In the genomic region with DNA sequence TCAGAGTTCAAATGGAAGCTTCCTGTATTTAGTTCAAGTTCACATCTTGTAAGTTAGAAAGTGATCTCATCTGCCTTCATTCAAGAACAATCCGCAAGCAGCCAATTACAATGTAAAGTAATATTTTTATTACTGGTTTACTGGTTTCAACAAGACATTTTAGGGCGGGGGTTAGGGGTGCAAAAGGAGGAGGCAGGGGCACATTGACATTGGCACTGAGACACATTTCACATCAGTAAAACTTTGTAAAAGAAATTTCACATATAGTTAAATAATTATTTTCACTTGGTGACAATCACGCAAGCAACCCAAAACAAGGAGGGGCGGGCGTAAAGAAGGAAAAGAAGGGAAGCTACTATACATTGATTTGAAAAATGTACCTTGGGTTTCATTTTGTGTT, we compare ENCODE assay signal across 9 mouse cellular contexts. TPM values are rescaled to one million over a fixed set of nuclear protein-coding genes. Genes with fewer than 3 reads are reported as not detected.
DNase-seq lines count a peak whose midpoint lies in the region; ATAC-seq and TF ChIP-seq lines count a peak whose summit lies in the region.
"Had no signal": no experiment of that assay in that cellular context is flagged by ENCODE, and none has a peak within 500 bp of the region (broad histone marks: within the 10 kb centered on the region; RNA-seq: fewer than 3 reads in every experiment).

No protein-coding gene starts in this region.

- no peak overlapping the region for H3K27ac ChIP-seq in heart, embryonic 11.5 days (ENCODE audit: low read depth, low read length)
- no peak overlapping the region for H3K27ac ChIP-seq in bone marrow macrophage, adult 2 months (ENCODE audit: insufficient read depth, low read depth, low read length)
- peak overlapping the region; percentile 86 for H3K27ac ChIP-seq in hindbrain, embryonic 10.5 days
- H3K27ac ChIP-seq in midbrain, embryonic 10.5 days (replicated peaks): peak overlapping the region; percentile 95

- peaks cover 11% of the 10 kb centered on the region for H3K27me3 ChIP-seq in heart, embryonic 11.5 days (ENCODE audit: control insufficient read depth, insufficient read depth, low read length)
- peaks cover 78% of the 10 kb centered on the region for H3K27me3 ChIP-seq in hindbrain, embryonic 10.5 days (ENCODE audit: insufficient read depth, poor library complexity, severe bottlenecking)
- H3K27me3 ChIP-seq in midbrain, embryonic 10.5 days (ENCODE audit: low read depth, poor library complexity, severe bottlenecking): peaks cover 90% of the 10 kb centered on the region
- H3K27me3 ChIP-seq: CH12.LX had no signal

- no peak for ATAC-seq in heart, embryonic 11.5 days (replicated peaks; ENCODE audit: insufficient number of reproducible peaks, low FRiP score, low TSS enrichment)

- no peaks in the 10 kb centered on the region for H3K36me3 ChIP-seq in heart, embryonic 11.5 days (ENCODE audit: control insufficient read depth, insufficient read depth, low read length)
- no peaks in the 10 kb centered on the region for H3K36me3 ChIP-seq in hindbrain, embryonic 10.5 days
- H3K36me3 ChIP-seq in midbrain, embryonic 10.5 days: no peaks in the 10 kb centered on the region

- peak overlapping the region; percentile 90 for H3K4me2 ChIP-seq in heart, embryonic 11.5 days

- H3K4me1 ChIP-seq in heart, embryonic 11.5 days (ENCODE audit: control insufficient read depth, insufficient read depth, low read length): peaks cover 4% of the 10 kb centered on the region; the same call in 1 of the 2 replicates
- peaks cover 3% of the 10 kb centered on the region; the same call in 1 of the 2 replicates for H3K4me1 ChIP-seq in bone marrow macrophage, adult 2 months (ENCODE audit: control insufficient read depth, insufficient read depth, low read length)
- peaks cover 41% of the 10 kb centered on the region for H3K4me1 ChIP-seq in hindbrain, embryonic 10.5 days (replicated peaks)
- H3K4me1 ChIP-seq in midbrain, embryonic 10.5 days: peaks cover 71% of the 10 kb centered on the region

- H3K9me3 ChIP-seq in heart, embryonic 11.5 days (replicated peaks; ENCODE audit: control insufficient read depth, low read length): no peaks in the 10 kb centered on the region
- H3K9me3 ChIP-seq in hindbrain, embryonic 10.5 days: no peaks in the 10 kb centered on the region
- H3K9me3 ChIP-seq in midbrain, embryonic 10.5 days (replicated peaks): no peaks in the 10 kb centered on the region

- 22% methylated on average over 5 of the region's 5 CpGs for WGBS in heart, embryonic 11.5 days (ENCODE audit: insufficient replicate concordance)
- 19% methylated on average over 5 of the region's 5 CpGs for WGBS in hindbrain, embryonic 10.5 days
- 13% methylated on average over 5 of the region's 5 CpGs for WGBS in midbrain, embryonic 10.5 days

- H3K9ac ChIP-seq in heart, embryonic 11.5 days (ENCODE audit: low read depth, low read length): peak overlapping the region; percentile 81

- TF ChIP-seq CTCF in bone marrow macrophage, adult 2 months (IDR thresholded peaks at IDR 0.05; ENCODE audit: low read depth, low read length): no peak

- no peak for TF ChIP-seq POLR2A in bone marrow macrophage, adult 2 months (IDR thresholded peaks at IDR 0.05; ENCODE audit: borderline replicate concordance, low read depth, low read length)

- no peak for DNase-seq in heart, adult 8-10 months (ENCODE audit: low spot score)
- peak; percentile 5 for DNase-seq in hindbrain, embryonic 10.5 days (ENCODE audit: low spot score)
- peak; percentile 28 for DNase-seq in midbrain, embryonic 10.5 days (ENCODE audit: low spot score)
- no peak for DNase-seq in urinary bladder, adult 18-20 months (ENCODE audit: low spot score in 2 of 2)
- DNase-seq in cerebellum, adult 18-20 months: no peak
- no peak for DNase-seq in cerebellum, adult 11-12 months

- H3K4me3 ChIP-seq in heart, embryonic 11.5 days (ENCODE audit: low read depth, low read length): peak overlapping the region; percentile 64
- peak overlapping the region; percentile 56 for H3K4me3 ChIP-seq in bone marrow macrophage, adult 2 months (ENCODE audit: insufficient read depth, low read length)
- H3K4me3 ChIP-seq in hindbrain, embryonic 10.5 days: peak overlapping the region; percentile 65
- peak overlapping the region; percentile 85 for H3K4me3 ChIP-seq in midbrain, embryonic 10.5 days

RNA-seq across cellular contexts. Expression of a gene that starts 2.5 kb away (rescaled TPM):
- polyA plus RNA-seq in heart, embryonic 11.5 days (2014; fragmentation: Nextera tagmentation; extraction: Ambion mirVana): 12.7 and 13.6 TPM in 2 replicates
- under 1 TPM in 2 of 4 experiments, not detected in 2; 0.22 to 0.27 TPM for total RNA-seq in heart, adult 8-10 months (2022)
- polyA plus RNA-seq in bone marrow macrophage, adult 2 months (2012; ENCODE audit: insufficient read depth, insufficient read length, missing spikeins): not detected in 2 replicates
- 37.6 and 121 TPM in 2 replicates for polyA plus RNA-seq in hindbrain, embryonic 10.5 days (2016; fragmentation: Nextera tagmentation; extraction: Ambion mirVana)
- 82.0 and 99.0 TPM in 2 replicates for polyA plus RNA-seq in midbrain, embryonic 10.5 days (2016; fragmentation: Nextera tagmentation; extraction: Ambion mirVana)

Comparison
In these comparisons a context has a peak if more than half of its experiments do, and no peak if none do; other contexts are left out.
1. H3K27ac ChIP-seq: peak in hindbrain, embryonic 10.5 days (single experiment) and midbrain, embryonic 10.5 days (single experiment); none in heart, embryonic 11.5 days (single experiment) and bone marrow macrophage, adult 2 months (single experiment).
2. DNase-seq: peak in hindbrain, embryonic 10.5 days (single experiment) and midbrain, embryonic 10.5 days (single experiment); none in heart, adult 8-10 months (single experiment), urinary bladder, adult 18-20 months (0 of 2), cerebellum, adult 18-20 months (0 of 2) and cerebellum, adult 11-12 months (single experiment).
3. RNA of a gene that starts 2.5 kb away (polyA plus RNA-seq): 37.6 to 121 TPM in hindbrain, embryonic 10.5 days, 82.0 to 99.0 TPM in midbrain, embryonic 10.5 days and 12.7 to 13.6 TPM in heart, embryonic 11.5 days; not detected in bone marrow macrophage, adult 2 months; every median in the first group is over 10 times any median in the second.
4. Peak in every context shown above with its lines, with median percentiles within 50 percentile points of each other: H3K4me3 ChIP-seq.